Mouse (Mus musculus) olfactory bulb, adult 2 months (tissue): ENCODE measurements at regions not wholly inside any gene's neighbourhood (a gene's known extent, or its start where the extent isn't known, plus 50 kb on each side); places are given as distances from the start of the nearest gene placed in this dataset.

Experiments used
- CTCF ChIP-seq: fragments of 200-500 bp; IDR thresholded peaks from 2 replicates; pipeline ENCODE4 v1.5.1; 2012; ENCODE audit warnings: low read depth, mild to moderate bottlenecking, low read length, moderate library complexity; ENCODE audit not compliant: insufficient read depth
- POLR2A ChIP-seq: fragments of 200-500 bp; IDR thresholded peaks from 2 replicates; pipeline ENCODE4 v1.6.1; 2012; ENCODE audit warnings: mild to moderate bottlenecking, low read depth, low read length, moderate library complexity; ENCODE audit not compliant: insufficient read depth

GRCm38 (mm10) chr8:103148447-103148846 lies 363.0 kb upstream of the Cdh11 start:
- no peak for TF ChIP-seq CTCF
- no peak for TF ChIP-seq POLR2A
